Mouse (Mus musculus) CD4-positive, CD25-positive, alpha-beta regulatory T cell, adult 9 weeks (primary cell): ENCODE measurements around the gene Disc1. TPM values are rescaled to one million over a fixed set of nuclear protein-coding genes. Genes with fewer than 3 reads are reported as not detected.

ENCODE experiments used
- polyA plus RNA-seq: library from polyadenylated mRNA; unstranded; fragments of 100-300 nt; shearing (Covaris generic); gene quantifications from one replicate; pipeline ENCODE4 v1.2.1, GENCODE M21; 2017

The Disc1 gene
- polyA plus RNA-seq: 0.48 TPM

DNA sequence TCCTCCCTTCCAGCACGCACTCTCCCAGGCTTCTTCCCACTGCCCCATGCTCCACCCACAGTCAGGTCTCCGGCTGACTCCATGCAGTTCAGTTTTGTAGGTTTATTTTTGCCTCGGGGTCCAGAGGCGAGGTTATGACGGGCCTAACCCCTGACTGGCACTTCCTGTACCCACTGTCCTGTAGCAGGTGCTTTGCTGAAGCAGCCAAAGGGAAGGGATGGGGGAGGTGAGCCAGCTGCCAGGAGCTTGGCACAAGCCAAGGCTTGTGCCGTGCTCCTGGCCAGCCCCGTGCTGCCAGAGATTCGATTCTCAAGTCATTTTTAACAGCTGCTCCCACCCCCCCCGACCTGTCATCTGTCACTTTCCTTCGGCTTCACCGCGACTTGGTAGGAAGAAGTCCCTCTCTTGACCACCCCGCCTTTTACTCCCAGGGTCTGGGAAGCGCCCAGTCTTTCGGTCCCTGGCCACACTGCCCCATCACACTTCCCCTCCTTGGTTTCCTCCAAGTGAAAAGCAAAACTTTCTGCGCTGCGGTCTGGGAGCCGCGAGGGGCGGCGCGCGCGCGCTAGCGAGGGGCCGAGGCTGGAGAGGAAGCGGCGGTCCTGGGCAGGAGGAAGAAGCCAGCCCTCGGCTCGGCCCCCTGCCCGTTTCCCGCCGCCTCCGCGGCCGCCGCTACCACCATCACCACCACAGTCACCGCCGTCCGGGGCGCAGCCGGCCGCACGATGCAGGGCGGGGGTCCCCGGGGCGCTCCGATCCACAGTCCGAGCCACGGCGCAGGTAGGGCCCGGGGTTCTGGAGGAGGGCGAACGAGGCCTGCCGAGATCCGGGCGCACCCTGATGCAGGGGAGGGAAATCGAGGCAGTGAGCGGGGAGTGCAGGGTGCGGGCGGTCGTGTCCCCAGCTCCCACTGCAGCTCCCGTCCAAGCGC lies at the start of gene Disc1:
Disc1 (plus strand) TSS at position 691 of the 931 bp plus-strand sequence.

DNA sequence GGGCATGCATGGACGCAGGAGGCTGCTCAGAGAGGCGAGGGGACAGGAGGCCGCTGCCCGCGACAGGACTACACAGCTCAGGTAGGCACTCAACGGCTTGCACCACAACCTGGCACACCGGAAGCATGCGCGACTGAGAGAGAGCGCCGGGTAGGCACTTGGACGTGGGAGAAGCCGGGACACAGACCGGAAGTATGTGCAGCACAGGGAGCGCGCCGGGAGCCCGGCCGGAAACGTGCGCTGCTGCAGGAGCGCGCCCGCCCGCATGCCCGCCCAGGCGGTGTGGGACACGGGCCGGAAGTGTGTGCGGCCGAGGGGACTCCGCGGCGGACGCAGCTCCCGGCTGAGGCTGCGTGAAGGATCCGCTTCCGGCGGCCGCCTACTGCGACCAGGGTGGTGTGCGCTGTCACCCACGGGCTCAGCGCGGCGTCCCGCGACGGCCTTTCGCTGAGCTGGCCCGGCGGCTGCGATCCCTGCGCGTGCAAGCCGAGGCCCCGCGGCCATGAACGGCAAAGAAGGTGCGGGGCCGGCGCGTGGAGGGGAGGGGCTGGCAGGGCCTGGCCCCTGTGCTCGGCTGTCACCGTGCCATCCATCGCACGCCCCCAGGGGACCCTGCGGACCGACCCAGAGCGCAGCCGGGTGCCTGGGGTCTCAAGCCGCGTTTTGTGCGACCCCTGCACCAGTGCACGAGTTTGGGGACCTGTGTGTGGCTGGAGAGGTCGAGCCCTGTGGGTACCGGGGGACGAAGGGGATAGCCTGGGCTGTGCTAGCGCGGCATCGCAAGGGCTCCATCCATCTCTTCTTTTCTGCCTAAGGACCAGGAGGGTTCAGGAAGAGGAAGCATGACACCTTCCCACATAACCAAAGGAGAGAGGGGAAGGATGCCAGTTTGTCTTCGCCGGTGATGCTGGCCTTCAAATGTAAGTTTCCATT lies 41.0 kb upstream of the Disc1 start, which contains the start of gene Tsnax:
Tsnax (plus strand) TSS at position 303 of the 933 bp plus-strand sequence.

Other genes with a start within 250 kb of the Disc1 start
- gene Gnpat, start 191.2 kb upstream of the Disc1 start, polyA plus RNA-seq: 98.6 TPM
- gene 2810004N23Rik, start 191.1 kb upstream of the Disc1 start, polyA plus RNA-seq: 39.0 TPM
- gene Exoc8, start 156.5 kb upstream of the Disc1 start, polyA plus RNA-seq: 2.5 TPM
- gene Sprtn, start 156.3 kb upstream of the Disc1 start, polyA plus RNA-seq: 2.8 TPM
- 4.9 TPM for gene Egln1, start 104.9 kb upstream of the Disc1 start, polyA plus RNA-seq
- 34.3 TPM for gene Tsnax, start 41.2 kb upstream of the Disc1 start, polyA plus RNA-seq